Mouse (Mus musculus) embryo, embryonic 9.5 days (tissue): ENCODE data around the gene Olfr1259.
"Not testable (repeated sequence)": the region's sequence is repeated elsewhere in the genome, so short reads cannot be mapped to it uniquely, and the experiment has no call there.

ENCODE experiments used
- DNase-seq: peaks from one replicate; pipeline ENCODE4 v3.0.0-alpha.2; 2017; ENCODE audit errors: extremely low spot score

Olfr1259 gene

DNA sequence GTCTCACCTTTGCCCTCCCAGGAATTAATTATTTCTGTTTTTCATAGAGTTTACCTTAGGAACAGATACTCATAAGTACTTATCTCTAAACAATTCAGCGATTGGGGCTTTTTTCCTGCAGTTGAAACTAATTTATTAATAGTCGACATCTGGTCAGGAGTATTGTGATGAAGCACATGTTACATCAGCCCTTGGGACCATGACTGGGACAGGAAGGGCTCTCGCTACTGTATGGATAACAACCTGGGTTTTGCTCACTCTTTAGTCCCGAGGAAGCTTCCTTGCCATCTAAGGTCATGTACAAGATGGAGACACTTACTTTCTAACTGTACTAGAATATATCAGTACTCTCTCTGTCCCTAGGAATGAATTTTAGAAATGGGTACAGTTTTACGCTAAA is at the start of gene Olfr1259:
TSS of gene Olfr1259 (minus strand) at position 101 of the 400 bp plus-strand sequence.
- no peak for DNase-seq

DNA sequence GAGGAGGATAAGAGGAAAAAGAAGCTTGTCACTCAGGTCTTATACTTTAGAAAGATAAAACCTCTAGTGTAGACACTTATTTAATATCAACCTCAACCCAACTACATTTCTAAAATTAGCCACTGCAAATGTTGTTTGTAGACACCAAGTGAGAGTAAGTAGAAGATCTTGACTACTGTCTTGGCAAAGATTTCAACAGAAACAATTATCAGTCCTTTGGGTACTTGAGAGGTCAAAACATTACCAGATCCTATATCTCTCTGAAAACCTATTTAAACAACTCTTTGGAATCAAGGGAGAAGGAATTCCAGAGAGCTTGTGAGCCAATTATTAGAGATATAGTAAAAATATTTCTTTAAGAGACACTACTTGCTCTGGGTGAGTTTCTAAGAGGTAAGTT is 42.5 kb upstream of the Olfr1259 start, which contains the start of gene Olfr1261:
TSS of gene Olfr1261 (plus strand) at position 301 of the 400 bp plus-strand sequence.
- DNase-seq, result no peak

DNA sequence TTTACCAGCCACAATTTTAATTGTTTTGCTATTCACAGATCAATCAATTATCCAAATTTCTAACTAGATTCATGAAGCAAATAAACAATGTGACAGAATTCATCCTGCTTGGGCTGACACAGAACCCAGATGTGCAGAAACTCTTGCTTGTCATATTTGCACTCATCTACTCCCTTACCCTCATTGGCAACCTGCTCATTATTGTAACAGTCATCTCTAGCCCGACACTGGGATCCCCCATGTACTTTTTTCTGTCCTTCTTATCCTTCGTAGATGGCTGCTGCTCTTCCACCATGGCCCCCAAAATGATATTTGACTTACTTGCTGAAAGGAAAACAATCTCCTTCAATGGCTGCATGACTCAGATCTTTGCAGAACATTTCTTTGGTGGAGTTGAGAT is 29.2 kb upstream of the Olfr1259 start:
- DNase-seq, result no peak

DNA sequence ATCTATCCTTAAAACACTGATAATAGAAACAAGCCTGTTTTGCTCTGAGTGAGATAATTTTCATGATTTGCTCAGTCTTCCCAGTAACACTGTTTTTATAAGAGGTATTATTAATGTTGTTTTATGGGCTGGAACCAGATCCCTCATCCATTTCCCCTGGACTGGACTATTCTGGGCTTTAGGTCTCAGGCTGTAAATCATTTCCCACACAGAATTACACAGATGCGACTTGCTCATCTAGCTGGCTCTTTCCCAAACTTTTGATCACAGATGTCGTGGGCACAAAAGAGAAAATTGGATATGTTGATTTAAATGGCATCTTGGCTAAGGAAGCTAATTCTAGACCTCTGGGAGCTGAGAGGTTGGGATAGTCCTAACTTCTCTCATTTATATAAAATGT is 25.7 kb upstream of the Olfr1259 start, which contains the start of gene Olfr1260:
TSS of gene Olfr1260 (plus strand) at position 157 of the 400 bp plus-strand sequence.
- DNase-seq, result no peak

DNA sequence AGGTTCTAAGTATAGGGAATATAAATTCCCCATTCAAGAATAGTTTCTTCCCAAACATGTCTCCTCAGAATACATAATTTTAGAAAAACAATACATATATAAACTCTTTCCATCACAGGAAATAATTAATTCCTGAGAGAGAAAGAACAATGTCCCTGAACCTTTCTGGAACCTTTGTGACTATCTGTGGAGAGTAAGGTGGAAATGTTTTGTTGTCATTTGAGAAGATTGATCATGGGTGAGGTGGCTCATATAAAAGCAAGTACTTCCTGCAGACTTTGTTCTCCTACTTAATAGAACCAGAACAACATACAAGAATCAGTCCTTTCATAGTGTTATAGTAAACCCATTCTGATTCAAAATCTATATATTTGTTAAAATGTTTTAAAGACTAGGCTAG is 21.5 kb downstream of the Olfr1259 start, which contains the start of gene Olfr1258:
TSS of gene Olfr1258 (plus strand) at position 301 of the 400 bp plus-strand sequence.
- DNase-seq, result no peak

DNA sequence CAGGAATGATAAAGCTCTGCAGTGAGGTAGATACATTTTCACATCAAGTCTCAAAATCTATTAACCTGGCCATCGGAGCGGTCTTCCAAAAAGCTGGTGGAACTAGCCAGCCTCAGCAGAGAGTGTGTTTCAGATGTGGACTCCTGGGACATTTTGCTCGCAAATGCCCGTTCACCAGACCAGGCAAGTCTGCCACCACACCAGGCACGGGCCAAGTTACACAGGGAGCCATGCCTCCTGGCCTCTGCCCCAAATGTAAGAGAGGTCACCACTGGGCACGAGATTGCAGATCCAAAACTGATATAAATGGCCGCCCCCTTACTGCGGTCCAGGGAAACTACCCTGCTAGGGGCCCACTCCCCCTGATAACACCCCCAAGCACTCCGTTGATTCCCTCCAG is 35.8 kb downstream of the Olfr1259 start:
- DNase-seq, result not testable (repeated sequence)
